Mouse (Mus musculus) liver, embryonic 14.5 days (tissue): Measurements from ENCODE around the gene Mamdc4.

Experiments used
- CTCF ChIP-seq: IDR thresholded peaks from 2 replicates; pipeline ENCODE4 v1.5.1; 2016; ENCODE audit warnings: antibody characterized with exemption, low read depth, control low read depth
- EP300 ChIP-seq: IDR thresholded peaks from 2 replicates; pipeline ENCODE4 v1.6.1; 2016; ENCODE audit warnings: antibody characterized with exemption, low read depth

GRCm38 (mm10) chr2:25536531-25536930, 38.1 kb downstream of the Mamdc4 start:
- TF ChIP-seq CTCF (no peak), EP300 (no peak)
